Mouse (Mus musculus): ENCODE measurements at regions not wholly inside any gene's neighbourhood (a gene's known extent, or its start where the extent isn't known, plus 50 kb on each side); places are given as distances from the start of the nearest gene placed in this dataset.

DNA sequence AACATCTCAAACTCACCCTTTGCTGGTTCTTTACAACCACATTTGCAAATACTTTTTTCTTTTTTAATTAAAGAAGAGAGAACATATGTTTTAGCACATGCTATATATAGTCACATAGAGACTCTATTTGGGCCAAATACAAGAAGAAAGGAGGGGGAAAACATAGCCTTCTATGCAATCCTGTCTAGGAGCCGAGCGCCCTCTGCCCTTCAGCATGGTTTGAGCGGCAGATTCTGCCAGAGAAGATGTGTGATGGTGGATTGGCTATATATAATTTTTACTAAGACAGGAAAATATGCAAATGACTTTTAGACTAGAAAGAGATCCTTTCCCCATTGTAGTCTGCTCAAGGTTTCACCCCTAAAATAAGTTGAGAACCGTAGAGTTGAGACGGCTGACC is 60.0 kb upstream of the Myom1 start:
- no peak overlapping the region for H3ac ChIP-seq (ENCODE audit: control insufficient read depth, insufficient read length, low read depth)
- no peak overlapping the region for H3K4me3 ChIP-seq (ENCODE audit: insufficient read depth, poor library complexity, severe bottlenecking)
- H3K27me3 ChIP-seq (ENCODE audit: control insufficient read depth, insufficient read depth, insufficient read length), result no peaks in the 10 kb centered on the region
- H3K36me3 ChIP-seq (ENCODE audit: control insufficient read depth, insufficient read depth), result no peaks in the 10 kb centered on the region
- H3K79me2 ChIP-seq (ENCODE audit: control insufficient read depth, insufficient read depth), result no peaks in the 10 kb centered on the region
- H3K79me3 ChIP-seq (ENCODE audit: low read depth), result no peaks in the 10 kb centered on the region
- no peak for TF ChIP-seq MYOG (IDR thresholded peaks at IDR 0.05; ENCODE audit: control insufficient read depth, extremely low read depth, insufficient read length)
- no peak for TF ChIP-seq MYOD1 (IDR thresholded peaks at IDR 0.05; ENCODE audit: control insufficient read depth, insufficient read length, low read depth)
- no peak for TF ChIP-seq CEBPB (IDR thresholded peaks at IDR 0.05; ENCODE audit: low read depth)
- TF ChIP-seq MAX (IDR thresholded peaks at IDR 0.05), result no peak
- no peak for TF ChIP-seq USF1 (IDR thresholded peaks at IDR 0.05; ENCODE audit: low read depth)
- TF ChIP-seq FOSL1 (IDR thresholded peaks at IDR 0.05; ENCODE audit: insufficient read depth, low read length, poor library complexity, severe bottlenecking), result no peak
- no peak for TF ChIP-seq CTCF (IDR thresholded peaks at IDR 0.05; ENCODE audit: control insufficient read depth, insufficient read depth, insufficient read length)

DNA sequence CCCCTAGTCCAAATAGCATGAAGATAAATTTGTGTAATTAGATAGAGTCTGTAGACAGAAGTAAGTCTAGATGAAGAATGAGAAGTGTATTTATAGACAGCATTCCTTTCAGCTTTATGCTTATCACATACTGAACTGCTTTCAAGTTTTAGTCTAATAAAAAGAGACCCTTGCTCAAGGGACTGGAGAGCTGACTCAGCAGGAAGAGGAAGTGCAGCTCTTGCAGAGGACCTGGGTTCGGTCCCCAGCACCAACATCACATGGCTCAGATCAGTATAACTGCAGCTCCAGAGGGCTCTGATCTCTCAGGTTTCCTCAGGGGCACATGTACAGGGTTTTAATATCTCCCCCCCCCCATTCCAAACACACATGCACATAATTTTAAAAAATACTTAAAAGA is 68.2 kb upstream of the Myom1 start:
- no peaks in the 10 kb centered on the region for H3K27me3 ChIP-seq (ENCODE audit: control insufficient read depth, insufficient read depth, insufficient read length)
- no peaks in the 10 kb centered on the region for H3K79me2 ChIP-seq (ENCODE audit: control insufficient read depth, insufficient read depth)
- H3K4me3 ChIP-seq (ENCODE audit: insufficient read depth, poor library complexity, severe bottlenecking), result no peak overlapping the region
- H3ac ChIP-seq (ENCODE audit: control insufficient read depth, insufficient read length, low read depth), result no peak overlapping the region
- no peak for TF ChIP-seq CEBPB (IDR thresholded peaks at IDR 0.05; ENCODE audit: low read depth)
- no peak for TF ChIP-seq FOSL1 (IDR thresholded peaks at IDR 0.05; ENCODE audit: insufficient read depth, low read length, poor library complexity, severe bottlenecking)
- no peaks in the 10 kb centered on the region for H3K36me3 ChIP-seq (ENCODE audit: control insufficient read depth, insufficient read depth)
- no peaks in the 10 kb centered on the region for H3K79me3 ChIP-seq (ENCODE audit: low read depth)

DNA sequence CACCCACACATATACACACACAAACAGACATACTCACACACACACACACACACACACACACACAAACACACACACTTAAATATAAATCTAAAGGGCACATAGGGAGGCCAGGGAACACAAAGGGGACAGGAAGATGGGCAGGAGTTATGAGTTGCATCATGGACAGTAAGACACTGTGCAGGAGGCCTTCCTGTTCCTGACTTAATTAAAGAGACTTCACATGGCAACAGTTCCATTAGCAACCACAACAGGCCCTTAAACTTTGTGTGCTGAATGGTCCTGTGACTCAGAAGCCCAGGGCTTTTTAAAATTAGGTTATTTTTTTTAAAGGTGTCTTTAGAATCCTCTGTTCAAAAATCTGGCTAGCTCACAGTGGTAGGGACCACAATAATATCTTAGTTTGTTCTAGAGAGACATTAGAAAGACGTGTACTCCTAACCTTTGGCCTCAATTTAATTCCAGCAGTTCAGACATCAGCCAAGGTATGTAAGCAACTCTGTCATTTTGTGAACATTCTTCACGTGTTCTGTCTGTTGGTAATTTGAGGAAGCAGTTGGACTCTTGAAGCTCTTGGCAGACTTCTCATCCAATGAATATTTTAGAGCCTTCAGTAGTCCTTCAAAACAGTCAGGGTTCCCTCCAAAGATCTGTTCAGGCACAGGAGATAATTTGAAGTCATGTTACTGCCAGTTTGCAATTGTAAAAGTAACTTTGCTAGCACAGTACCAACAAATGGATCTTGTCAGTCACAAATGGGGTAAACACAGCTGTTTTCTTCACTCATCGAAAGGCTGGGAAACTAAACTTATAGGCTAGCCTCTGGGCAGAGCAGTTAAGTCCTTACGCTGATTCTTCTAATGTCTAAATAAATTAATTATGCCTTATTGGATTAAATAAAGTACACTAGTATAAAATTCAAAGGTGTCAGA is 69.0 kb upstream of the Myom1 start:
- H3K27me3 ChIP-seq (ENCODE audit: control insufficient read depth, insufficient read depth, insufficient read length), result no peaks in the 10 kb centered on the region
- H3K79me2 ChIP-seq (ENCODE audit: control insufficient read depth, insufficient read depth), result no peaks in the 10 kb centered on the region
- no peaks in the 10 kb centered on the region for H3K79me3 ChIP-seq (ENCODE audit: low read depth)
- no peak overlapping the region for H3K4me3 ChIP-seq (ENCODE audit: insufficient read depth, poor library complexity, severe bottlenecking)
- H3ac ChIP-seq (ENCODE audit: control insufficient read depth, insufficient read length, low read depth), result no peak overlapping the region
- TF ChIP-seq MAX (IDR thresholded peaks at IDR 0.05), result no peak
- no peak for TF ChIP-seq CTCF (IDR thresholded peaks at IDR 0.05; ENCODE audit: control insufficient read depth, insufficient read depth, insufficient read length)
- no peak for TF ChIP-seq MYOG (IDR thresholded peaks at IDR 0.05; ENCODE audit: control insufficient read depth, extremely low read depth, insufficient read length)
- TF ChIP-seq MYOD1 (IDR thresholded peaks at IDR 0.05; ENCODE audit: control insufficient read depth, insufficient read length, low read depth), result no peak
- no peak for TF ChIP-seq FOSL1 (IDR thresholded peaks at IDR 0.05; ENCODE audit: insufficient read depth, low read length, poor library complexity, severe bottlenecking)
- no peak for TF ChIP-seq USF1 (IDR thresholded peaks at IDR 0.05; ENCODE audit: low read depth)
- TF ChIP-seq CEBPB (IDR thresholded peaks at IDR 0.05; ENCODE audit: low read depth), result no peak
- H3K36me3 ChIP-seq (ENCODE audit: control insufficient read depth, insufficient read depth), result no peaks in the 10 kb centered on the region

DNA sequence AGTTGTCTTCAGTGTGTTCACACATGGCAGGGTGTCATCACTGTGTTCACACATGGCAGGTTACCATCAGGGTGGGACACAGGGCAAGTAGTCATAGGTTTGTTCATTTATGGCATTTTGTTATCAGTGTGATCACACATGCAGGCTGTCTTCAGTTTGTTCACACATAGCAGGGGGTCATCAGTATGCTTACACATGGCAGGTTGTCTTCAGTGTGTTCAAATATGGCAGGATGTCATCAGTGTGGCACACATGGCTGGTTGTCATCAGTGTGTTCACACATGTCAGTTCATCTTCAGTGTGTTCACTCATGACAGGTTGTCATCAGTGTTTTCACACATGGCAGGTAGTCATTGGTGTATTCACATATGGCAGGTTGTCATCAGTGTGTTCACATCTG is 69.9 kb upstream of the Myom1 start:
- Histone ChIP-seq H3K27me3 (ENCODE audit: control insufficient read depth, insufficient read depth, insufficient read length) (no peaks in the 10 kb centered on the region), H3K79me2 (ENCODE audit: control insufficient read depth, insufficient read depth) (no peaks in the 10 kb centered on the region), H3ac (ENCODE audit: control insufficient read depth, insufficient read length, low read depth) (no peak overlapping the region), H3K4me3 (ENCODE audit: insufficient read depth, poor library complexity, severe bottlenecking) (no peak overlapping the region), H3K79me3 (ENCODE audit: low read depth) (no peaks in the 10 kb centered on the region), H3K36me3 (ENCODE audit: control insufficient read depth, insufficient read depth) (no peaks in the 10 kb centered on the region)
- TF ChIP-seq CEBPB (IDR thresholded peaks at IDR 0.05; ENCODE audit: low read depth) (no peak), MAX (IDR thresholded peaks at IDR 0.05) (no peak), USF1 (IDR thresholded peaks at IDR 0.05; ENCODE audit: low read depth) (no peak), MYOG (IDR thresholded peaks at IDR 0.05; ENCODE audit: control insufficient read depth, extremely low read depth, insufficient read length) (no peak), FOSL1 (IDR thresholded peaks at IDR 0.05; ENCODE audit: insufficient read depth, low read length, poor library complexity, severe bottlenecking) (no peak), MYOD1 (IDR thresholded peaks at IDR 0.05; ENCODE audit: control insufficient read depth, insufficient read length, low read depth) (no peak), CTCF (IDR thresholded peaks at IDR 0.05; ENCODE audit: control insufficient read depth, insufficient read depth, insufficient read length) (no peak)

DNA sequence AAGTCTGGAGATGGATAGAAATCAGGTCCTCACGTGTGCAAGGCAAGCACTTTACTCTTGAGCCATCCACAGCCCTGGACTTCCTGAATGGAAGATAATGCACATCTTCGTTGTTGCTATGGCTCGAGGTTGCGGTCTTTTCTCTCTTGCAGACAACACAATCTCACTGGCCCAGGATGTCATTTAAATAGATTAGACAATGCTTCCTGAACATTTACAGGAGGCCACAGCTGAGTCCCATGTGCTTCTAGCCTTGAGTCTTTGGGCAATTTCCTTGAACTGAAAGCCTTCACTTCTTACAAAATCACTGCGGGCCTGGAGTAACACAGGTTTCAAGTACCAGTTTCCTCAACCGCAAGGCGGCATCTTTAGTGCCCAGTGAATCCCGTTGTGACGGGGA is 71.8 kb upstream of the Myom1 start:
- H3ac ChIP-seq (ENCODE audit: control insufficient read depth, insufficient read length, low read depth), result no peak overlapping the region
- no peaks in the 10 kb centered on the region for H3K27me3 ChIP-seq (ENCODE audit: control insufficient read depth, insufficient read depth, insufficient read length)
- H3K36me3 ChIP-seq (ENCODE audit: control insufficient read depth, insufficient read depth), result no peaks in the 10 kb centered on the region
- no peaks in the 10 kb centered on the region for H3K79me2 ChIP-seq (ENCODE audit: control insufficient read depth, insufficient read depth)
- no peak overlapping the region for H3K4me3 ChIP-seq (ENCODE audit: insufficient read depth, poor library complexity, severe bottlenecking)
- TF ChIP-seq USF1 (IDR thresholded peaks at IDR 0.05; ENCODE audit: low read depth) (no peak), MYOG (IDR thresholded peaks at IDR 0.05; ENCODE audit: control insufficient read depth, extremely low read depth, insufficient read length) (no peak), MYOD1 (IDR thresholded peaks at IDR 0.05; ENCODE audit: control insufficient read depth, insufficient read length, low read depth) (no peak), MAX (IDR thresholded peaks at IDR 0.05) (no peak), FOSL1 (IDR thresholded peaks at IDR 0.05; ENCODE audit: insufficient read depth, low read length, poor library complexity, severe bottlenecking) (no peak), CTCF (IDR thresholded peaks at IDR 0.05; ENCODE audit: control insufficient read depth, insufficient read depth, insufficient read length) (no peak), CEBPB (IDR thresholded peaks at IDR 0.05; ENCODE audit: low read depth) (no peak)
- H3K79me3 ChIP-seq (ENCODE audit: low read depth), result no peaks in the 10 kb centered on the region
